Mouse (Mus musculus) ES-Bruce4 (cell line): Measurements from ENCODE around the gene Gm6793. TPM values are rescaled to one million over a fixed set of nuclear protein-coding genes. Genes with fewer than 3 reads are reported as not detected.

Source experiments
- H3K27ac ChIP-seq: 2 replicates; pipeline ENCODE4 v1.5.1; 2012; ENCODE audit warnings: low read length, inconsistent platforms; ENCODE audit not compliant: insufficient read depth
- H3K27me3 ChIP-seq: 2 replicates; pipeline ENCODE4 v1.6.1; 2012; ENCODE audit warnings: mild to moderate bottlenecking, low read length, inconsistent platforms; ENCODE audit not compliant: control insufficient read depth, poor library complexity, insufficient read depth, severe bottlenecking
- H3K36me3 ChIP-seq: 2 replicates; pipeline ENCODE4 v1.6.1; 2012; ENCODE audit warnings: inconsistent platforms, mild to moderate bottlenecking, low read length, moderate library complexity; ENCODE audit not compliant: control insufficient read depth, poor library complexity, insufficient read depth, severe bottlenecking
- H3K4me1 ChIP-seq: one replicate; pipeline ENCODE4 v1.8.1; 2011; ENCODE audit warnings: low read length; ENCODE audit not compliant: control insufficient read depth, insufficient read depth
- H3K4me3 ChIP-seq: 2 replicates; pipeline ENCODE4 v1.5.1; 2011; ENCODE audit warnings: low read depth, mild to moderate bottlenecking, low read length
- H3K9ac ChIP-seq: 2 replicates; pipeline ENCODE4 v1.6.1; 2012; ENCODE audit warnings: low read depth, mild to moderate bottlenecking, inconsistent platforms; ENCODE audit not compliant: poor library complexity, severe bottlenecking
- H3K9me3 ChIP-seq: replicated peaks from 2 replicates; pipeline ENCODE4 v1.6.1; 2012; ENCODE audit warnings: mild to moderate bottlenecking, low read length, inconsistent platforms; ENCODE audit not compliant: control insufficient read depth, poor library complexity, insufficient read depth, severe bottlenecking
- CTCF ChIP-seq: IDR thresholded peaks from one replicate; pipeline ENCODE4 v1.8.1; 2011; ENCODE audit warnings: low read depth, low read length
- EP300 ChIP-seq: IDR thresholded peaks from 2 replicates; pipeline ENCODE4 v1.6.1; 2011; ENCODE audit warnings: low read depth, low read length; ENCODE audit not compliant: insufficient read depth
- POLR2A ChIP-seq: IDR thresholded peaks from one replicate; pipeline ENCODE4 v1.8.1; 2011; ENCODE audit warnings: low read length; ENCODE audit not compliant: insufficient read depth
- polyA plus RNA-seq: library from polyadenylated mRNA; stranded (reverse); fragments of >200 nt; gene quantifications from 2 replicates; pipeline ENCODE4 v1.2.4, GENCODE M21; 2011; ENCODE audit warnings: low read depth; ENCODE audit not compliant: missing spikeins, insufficient read depth, insufficient read length

Gene Gm6793
- polyA plus RNA-seq, 1 experiment, result 0.90 TPM

GRCm38 (mm10) chr8:111978147-111978546, 36.7 kb downstream of the Gm6793 start:
- no peaks in the 10 kb centered on the region for H3K27me3 ChIP-seq
- H3K27ac ChIP-seq, result no peak overlapping the region
- H3K4me3 ChIP-seq, result no peak overlapping the region
- TF ChIP-seq CTCF (no peak), EP300 (no peak), POLR2A (no peak)
- no peaks in the 10 kb centered on the region for H3K4me1 ChIP-seq
- peaks cover 65% of the 10 kb centered on the region for H3K36me3 ChIP-seq
- H3K9ac ChIP-seq, result no peak overlapping the region
- H3K9me3 ChIP-seq, result peaks cover 13% of the 10 kb centered on the region

DNA sequence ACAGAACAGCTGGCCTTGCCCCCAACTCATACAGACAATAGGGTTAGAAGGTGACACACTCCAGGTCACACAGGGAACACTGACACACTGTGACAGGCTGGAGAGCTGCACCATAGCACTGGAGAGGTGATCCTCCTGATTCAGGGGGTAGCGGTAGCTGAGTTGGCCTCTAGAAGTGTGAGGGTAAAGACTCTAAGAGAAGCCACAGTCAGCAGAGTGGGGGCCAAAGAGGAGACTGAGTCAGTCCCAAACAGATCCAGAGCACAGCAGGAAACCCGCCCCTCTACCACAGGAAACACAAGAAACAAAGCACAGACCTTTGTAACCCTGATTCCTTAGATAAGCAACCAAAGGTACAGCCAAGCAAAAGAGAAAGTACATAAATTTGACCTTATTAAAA, 38.5 kb downstream of the Gm6793 start:
- Histone ChIP-seq H3K4me1 (no peaks in the 10 kb centered on the region), H3K4me3 (no peak overlapping the region), H3K27ac (no peak overlapping the region), H3K9me3 (peaks cover 13% of the 10 kb centered on the region), H3K27me3 (no peaks in the 10 kb centered on the region), H3K36me3 (peaks cover 71% of the 10 kb centered on the region), H3K9ac (no peak overlapping the region)
- TF ChIP-seq EP300 (no peak), CTCF (no peak), POLR2A (no peak)

- Histone ChIP-seq H3K36me3 (peaks cover 68% of the 10 kb centered on the region), H3K4me1 (no peaks in the 10 kb centered on the region), H3K27me3 (no peaks in the 10 kb centered on the region), H3K9me3 (peaks cover 13% of the 10 kb centered on the region), H3K9ac (no peak overlapping the region), H3K27ac (no peak overlapping the region), H3K4me3 (no peak overlapping the region)
- TF ChIP-seq EP300, result no peak
Observed at GRCm38 (mm10) chr8:111975706-111976105, 39.1 kb downstream of the Gm6793 start.

DNA sequence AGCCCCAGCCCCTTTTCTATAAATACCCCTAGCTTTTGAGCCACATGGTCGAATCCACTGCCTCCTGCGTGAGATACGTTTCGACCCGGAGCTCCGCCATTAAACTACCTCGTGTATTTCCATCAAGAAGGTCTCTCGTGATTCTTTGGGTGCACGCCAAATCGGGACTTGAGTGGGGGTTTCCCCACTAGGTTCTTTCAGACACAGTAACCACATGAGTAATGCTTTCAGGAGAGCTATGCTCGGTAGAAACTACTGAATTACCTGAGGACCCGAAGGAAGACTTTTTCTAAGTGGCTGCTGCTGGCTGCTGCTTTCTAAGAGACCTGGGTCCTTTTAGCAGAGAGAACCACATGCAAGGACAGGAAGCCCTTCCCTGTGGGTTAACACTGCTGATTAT, 40.7 kb downstream of the Gm6793 start:
- peaks cover 57% of the 10 kb centered on the region for H3K36me3 ChIP-seq
- TF ChIP-seq EP300 (no peak), POLR2A (no peak), CTCF (no peak)

DNA sequence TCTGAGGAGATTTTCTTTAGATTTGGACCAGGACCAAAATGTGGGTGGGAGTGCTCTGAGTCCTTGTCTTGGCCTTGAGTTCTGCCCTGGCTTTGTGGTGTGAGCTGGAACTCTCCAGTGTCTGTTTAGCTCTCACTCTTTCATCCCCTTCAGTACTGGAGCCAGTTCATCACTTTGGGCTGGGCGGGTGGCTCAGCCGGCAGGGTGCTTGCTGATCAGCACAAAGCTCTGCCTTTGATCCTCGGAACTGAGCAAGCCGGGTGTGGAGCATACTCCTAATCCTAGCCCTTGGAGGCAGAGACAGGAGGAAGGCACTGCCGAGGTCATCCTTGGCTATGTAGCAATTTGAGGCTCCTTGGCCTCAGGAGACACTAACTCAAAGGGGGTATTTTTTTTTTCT, 45.8 kb downstream of the Gm6793 start:
- Histone ChIP-seq H3K9me3 (peaks cover under 1% of the 10 kb centered on the region; the same call in 1 of the 2 replicates), H3K27ac (no peak overlapping the region), H3K36me3 (peaks cover 28% of the 10 kb centered on the region), H3K4me1 (no peaks in the 10 kb centered on the region), H3K4me3 (no peak overlapping the region), H3K9ac (no peak overlapping the region), H3K27me3 (no peaks in the 10 kb centered on the region)
- no peak for TF ChIP-seq EP300
- no peak for TF ChIP-seq CTCF
- no peak for TF ChIP-seq POLR2A

More for the DNA sequence above, 40.7 kb downstream of the Gm6793 start:
- Histone ChIP-seq H3K9ac (no peak overlapping the region), H3K27ac (no peak overlapping the region), H3K9me3 (peaks cover 13% of the 10 kb centered on the region), H3K4me1 (no peaks in the 10 kb centered on the region), H3K27me3 (no peaks in the 10 kb centered on the region), H3K4me3 (no peak overlapping the region)

DNA sequence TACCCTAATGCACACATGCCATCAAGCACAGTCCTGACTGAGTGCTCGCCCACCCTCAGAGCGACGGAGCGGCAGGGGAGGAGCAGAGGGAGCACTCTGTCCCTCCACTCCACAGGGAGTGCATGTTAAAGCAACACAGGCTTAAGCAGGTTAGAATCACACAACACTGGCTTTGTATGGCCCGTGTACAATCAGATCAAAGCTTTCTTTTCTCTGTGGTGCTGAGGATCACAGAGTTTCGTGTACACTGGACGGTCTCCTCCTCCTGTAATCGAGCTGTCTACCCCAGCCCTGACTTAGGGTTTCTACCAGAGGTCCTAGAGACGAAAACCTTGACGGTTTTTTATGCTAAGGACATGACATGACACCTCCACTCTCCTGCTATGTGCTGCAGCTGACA, 46.3 kb downstream of the Gm6793 start:
- no peaks in the 10 kb centered on the region; the same call in 1 of the 2 replicates for H3K9me3 ChIP-seq
- H3K27me3 ChIP-seq, result no peaks in the 10 kb centered on the region
- H3K36me3 ChIP-seq, result peaks cover 28% of the 10 kb centered on the region
- no peak overlapping the region for H3K4me3 ChIP-seq
- H3K27ac ChIP-seq, result no peak overlapping the region
- no peak overlapping the region for H3K9ac ChIP-seq
- H3K4me1 ChIP-seq, result no peaks in the 10 kb centered on the region
- TF ChIP-seq EP300 (no peak), CTCF (no peak), POLR2A (no peak)
